Mouse (Mus musculus) intestine, postnatal 0 days (tissue): ENCODE data around the gene Hsp90aa1. TPM values are rescaled to one million over a fixed set of nuclear protein-coding genes. Genes with fewer than 3 reads are reported as not detected.

Experiments used
- ATAC-seq: fragments of 200-750 bp; cut with Nextera tagmentation; 2 replicates; pipeline ENCODE4 v1.8.0; 2017; ENCODE audit warnings: mild to moderate bottlenecking, moderate TSS enrichment, moderate library complexity
- H3K27ac ChIP-seq: fragments of 300-500 bp; sonication (generic); 2 replicates; pipeline ENCODE4 v1.5.1; 2014; ENCODE audit warnings: mild to moderate bottlenecking, low read depth, low read length, moderate library complexity
- H3K27me3 ChIP-seq: fragments of 300-500 bp; sonication (generic); replicated peaks from 2 replicates; pipeline ENCODE4 v1.6.1; 2014; ENCODE audit warnings: low read length, mixed read lengths; ENCODE audit not compliant: control insufficient read depth, insufficient read depth
- H3K36me3 ChIP-seq: fragments of 300-500 bp; sonication (generic); 2 replicates; pipeline ENCODE4 v1.6.1; 2014; ENCODE audit warnings: mild to moderate bottlenecking, moderate library complexity; ENCODE audit not compliant: control insufficient read depth, insufficient read depth
- H3K4me1 ChIP-seq: fragments of 300-500 bp; sonication (generic); replicated peaks from 2 replicates; pipeline ENCODE4 v1.6.1; 2014; ENCODE audit warnings: antibody characterized with exemption, low read length, mixed read lengths; ENCODE audit not compliant: control insufficient read depth, insufficient read depth
- H3K4me2 ChIP-seq: fragments of 300-500 bp; sonication (generic); replicated peaks from 2 replicates; pipeline ENCODE4 v1.6.1; 2014; ENCODE audit warnings: low read depth, mild to moderate bottlenecking, moderate library complexity
- H3K4me3 ChIP-seq: fragments of 300-500 bp; sonication (generic); 2 replicates; pipeline ENCODE4 v1.5.1; 2014; ENCODE audit warnings: low read depth, low read length
- H3K9ac ChIP-seq: fragments of 300-500 bp; sonication (generic); 2 replicates; pipeline ENCODE4 v1.6.1; 2014; ENCODE audit warnings: mild to moderate bottlenecking, low read depth, low read length
- H3K9me3 ChIP-seq: fragments of 300-500 bp; sonication (generic); 2 replicates; pipeline ENCODE4 v1.6.1; 2016; ENCODE audit warnings: mixed run types; ENCODE audit not compliant: control insufficient read depth
- CTCF ChIP-seq: sonication (generic); IDR thresholded peaks from 2 replicates; pipeline ENCODE4 v1.5.1; 2016; ENCODE audit warnings: low read depth, mild to moderate bottlenecking, control low read depth, antibody characterized with exemption, moderate library complexity
- WGBS: fragments of 180-500 bp; shearing (Covaris S2); extraction: QIAGEN DNeasy Blood & Tissue Kit; methylation state at CpG from one replicate; pipeline ENCODE4 v1.1.7; 2014; 5-methylcytosine and 5-hydroxymethylcytosine counted together
- polyA plus RNA-seq: library from polyadenylated mRNA; unstranded; fragments of >200 nt; fragmentation: Nextera tagmentation; extraction: Ambion mirVana; gene quantifications from 2 replicates; pipeline ENCODE4 v1.2.1, GENCODE M21; 2015

Gene Hsp90aa1
- polyA plus RNA-seq, 1 experiment from 2014 or later: 269 TPM

DNA sequence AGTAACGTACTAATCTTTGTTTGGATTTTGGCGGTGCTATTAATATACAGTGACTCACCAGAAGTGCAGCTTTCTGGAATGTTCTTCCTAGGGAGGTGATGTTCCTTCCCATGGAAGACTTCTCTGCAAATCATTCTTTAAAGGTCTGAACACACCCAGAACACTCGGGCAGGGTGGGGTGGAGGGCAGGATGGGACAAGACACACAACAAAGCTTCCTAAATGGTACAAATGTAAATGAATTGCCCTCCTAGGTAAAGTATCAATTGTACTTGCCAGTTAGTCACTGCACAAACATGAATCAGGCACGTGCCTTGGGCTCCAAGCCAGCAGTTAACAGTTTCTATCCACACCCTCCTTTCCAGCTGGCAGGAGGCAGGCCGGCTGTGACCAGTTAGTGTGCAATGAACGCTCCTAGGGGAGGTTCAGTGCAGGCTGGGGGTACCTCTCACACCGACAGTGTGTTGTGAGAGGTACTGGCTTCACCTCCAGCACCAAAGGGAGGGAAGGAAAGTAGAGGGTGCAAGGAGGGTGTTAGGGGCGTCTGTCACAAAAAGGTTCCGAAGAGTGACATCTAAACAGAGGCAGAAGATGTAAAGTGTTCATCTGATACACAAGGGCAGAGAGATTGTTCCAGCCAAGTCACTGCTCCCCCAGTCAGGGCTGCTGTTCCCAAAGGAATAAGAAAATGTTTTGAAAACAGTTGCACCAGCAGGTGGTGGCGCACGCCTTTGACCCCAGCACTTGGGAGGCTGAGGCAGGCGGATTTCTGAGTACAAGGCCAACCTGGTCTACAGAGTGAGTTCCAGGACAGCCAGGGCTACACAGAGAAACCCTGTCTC lies 14.4 kb downstream of the Hsp90aa1 start:
- Histone ChIP-seq H3K9ac (no peak overlapping the region), H3K36me3 (peaks cover 27% of the 10 kb centered on the region), H3K4me3 (no peak overlapping the region), H3K4me1 (no peaks in the 10 kb centered on the region), H3K27ac (peak overlapping the region; percentile 17; the same call in 1 of the 2 replicates), H3K9me3 (no peaks in the 10 kb centered on the region), H3K4me2 (peak overlapping the region; percentile 3; the same call in 1 of the 2 replicates), H3K27me3 (no peaks in the 10 kb centered on the region)
- TF ChIP-seq CTCF: no peak
- 38% methylated on average over 12 of the region's 12 CpGs for WGBS
- peak; percentile 78 for ATAC-seq

DNA sequence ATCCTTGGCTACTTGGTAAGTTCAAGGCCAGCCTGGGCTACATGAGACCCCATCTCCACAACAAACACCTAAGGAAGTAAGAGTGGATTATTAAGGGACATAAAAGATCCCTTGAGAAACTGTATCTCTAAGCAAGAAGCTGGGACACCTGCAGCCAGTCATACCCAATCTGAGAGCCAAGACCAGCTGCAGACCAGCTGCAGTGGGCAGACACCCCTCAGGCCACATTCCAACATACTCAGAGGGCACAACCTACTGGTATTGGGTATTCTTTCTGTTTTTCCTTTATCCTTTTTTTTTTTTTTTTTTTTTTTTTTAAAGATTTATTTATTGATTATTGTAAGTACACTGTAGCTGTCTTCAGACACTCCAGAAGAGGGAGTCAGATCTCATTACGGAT lies 18.9 kb downstream of the Hsp90aa1 start:
- Histone ChIP-seq H3K4me1 (no peaks in the 10 kb centered on the region), H3K27me3 (no peaks in the 10 kb centered on the region), H3K9ac (no peak overlapping the region), H3K4me3 (no peak overlapping the region), H3K36me3 (no peaks in the 10 kb centered on the region), H3K27ac (no peak overlapping the region), H3K4me2 (no peak overlapping the region), H3K9me3 (no peaks in the 10 kb centered on the region)
- WGBS: no CpG with 5 or more reads among the region's 1 CpGs
- no peak for TF ChIP-seq CTCF
- ATAC-seq: no peak

DNA sequence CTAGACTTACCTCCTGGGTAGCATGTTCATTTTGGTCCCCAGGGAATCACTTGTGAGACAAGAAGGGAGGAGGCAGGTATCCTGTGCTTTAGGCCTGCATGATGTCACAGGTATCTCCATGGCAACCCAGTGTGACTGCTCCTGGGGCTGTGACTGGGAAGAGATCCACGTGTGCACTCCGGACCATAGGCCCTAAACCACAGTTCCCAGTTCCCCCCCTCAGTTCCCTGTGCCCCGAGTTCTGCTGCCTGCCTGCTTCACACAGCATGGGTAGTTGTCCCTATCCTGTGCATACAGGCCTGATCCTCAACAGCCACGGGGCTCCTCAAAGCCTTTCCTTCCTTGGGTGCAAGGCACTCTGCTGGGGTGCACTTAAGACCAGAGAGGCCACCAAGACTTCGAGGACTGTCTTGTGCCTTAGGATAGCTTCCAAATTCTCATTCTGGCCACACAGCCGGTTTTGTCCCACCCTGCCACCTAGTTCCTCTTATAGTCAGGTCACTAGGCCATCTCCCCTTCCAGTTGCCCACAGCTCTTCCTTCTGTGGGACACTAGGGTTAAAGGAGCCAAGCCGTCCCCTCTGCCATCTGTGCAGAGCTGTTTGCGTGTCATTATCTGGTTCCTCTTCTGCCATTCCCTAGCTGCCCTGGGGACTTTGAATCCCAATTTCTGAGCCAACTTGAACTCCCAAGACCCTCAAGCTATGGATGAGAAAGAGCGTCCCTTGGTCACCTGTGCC lies 19.8 kb downstream of the Hsp90aa1 start, which contains the start of gene 1700001K19Rik:
1700001K19Rik (minus strand) TSS at position 59 of the 739 bp plus-strand sequence.
- H3K4me2 ChIP-seq: no peak within 1 kb of the TSS
- H3K4me3 ChIP-seq: no peak within 1 kb of the TSS
- no peak for ATAC-seq
- WGBS: 73% methylated on average over 9 of the region's 9 CpGs
- H3K9ac ChIP-seq: no peak within 1 kb of the TSS
- no peaks in the 10 kb centered on the region for H3K9me3 ChIP-seq
- no peak for TF ChIP-seq CTCF
- H3K27me3 ChIP-seq: no peaks in the 10 kb centered on the region
- H3K27ac ChIP-seq: no peak within 1 kb of the TSS
- H3K36me3 ChIP-seq: no peaks in the 10 kb centered on the region
- H3K4me1 ChIP-seq: no peaks in the 10 kb centered on the region

DNA sequence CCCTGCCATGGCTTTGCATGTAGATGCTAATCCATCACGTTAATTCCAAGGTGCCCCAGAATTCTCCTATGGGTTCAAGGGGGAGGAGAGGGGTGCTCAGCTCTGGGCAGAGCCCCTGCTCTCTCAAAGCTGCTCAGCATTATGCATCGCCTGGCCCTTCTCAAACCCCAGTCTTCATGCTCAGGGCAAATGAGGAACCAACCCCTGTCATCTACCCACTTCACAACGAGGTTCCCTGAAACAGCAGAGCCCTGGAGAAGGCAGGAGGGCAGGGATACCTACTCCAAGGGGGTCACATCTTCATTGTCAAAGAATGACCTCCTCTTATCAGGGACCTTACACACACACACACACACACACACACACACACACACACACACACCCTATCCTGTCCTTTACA lies 20.6 kb downstream of the Hsp90aa1 start:
- no peak overlapping the region for H3K4me3 ChIP-seq
- no peak overlapping the region for H3K9ac ChIP-seq
- H3K4me1 ChIP-seq: no peaks in the 10 kb centered on the region
- ATAC-seq: no peak
- H3K9me3 ChIP-seq: no peaks in the 10 kb centered on the region
- no peak overlapping the region for H3K4me2 ChIP-seq
- no peaks in the 10 kb centered on the region for H3K36me3 ChIP-seq
- no peaks in the 10 kb centered on the region for H3K27me3 ChIP-seq
- H3K27ac ChIP-seq: no peak overlapping the region
- no peak for TF ChIP-seq CTCF
- 64% methylated on average over 3 of the region's 3 CpGs for WGBS

DNA sequence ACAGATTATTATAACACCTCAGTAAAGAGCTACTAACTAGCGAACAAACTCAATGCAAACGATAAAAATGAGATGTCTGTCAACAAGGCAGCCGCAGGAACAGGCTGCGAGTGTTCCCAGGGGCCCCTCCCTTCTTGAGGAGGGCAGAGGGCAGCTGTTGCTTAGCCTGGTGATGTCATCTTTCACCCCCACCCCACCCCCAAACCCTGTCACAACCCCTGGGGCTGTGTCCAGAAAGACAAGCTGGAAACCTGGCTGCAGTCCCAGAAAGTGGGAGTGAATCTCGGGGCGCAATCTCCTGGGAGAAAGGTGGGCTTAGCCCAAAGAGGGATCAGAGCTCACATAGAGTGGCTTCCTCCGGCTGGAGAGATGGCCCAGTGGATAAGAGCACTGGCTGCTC lies 21.3 kb downstream of the Hsp90aa1 start:
- Histone ChIP-seq H3K36me3 (no peaks in the 10 kb centered on the region), H3K9me3 (no peaks in the 10 kb centered on the region), H3K27ac (no peak overlapping the region), H3K4me3 (no peak overlapping the region), H3K4me2 (no peak overlapping the region), H3K9ac (no peak overlapping the region), H3K27me3 (no peaks in the 10 kb centered on the region), H3K4me1 (no peaks in the 10 kb centered on the region)
- peak; percentile 52; the same call in 1 of the 2 replicates for ATAC-seq
- no peak for TF ChIP-seq CTCF
- WGBS: 19% methylated on average over 7 of the region's 7 CpGs

DNA sequence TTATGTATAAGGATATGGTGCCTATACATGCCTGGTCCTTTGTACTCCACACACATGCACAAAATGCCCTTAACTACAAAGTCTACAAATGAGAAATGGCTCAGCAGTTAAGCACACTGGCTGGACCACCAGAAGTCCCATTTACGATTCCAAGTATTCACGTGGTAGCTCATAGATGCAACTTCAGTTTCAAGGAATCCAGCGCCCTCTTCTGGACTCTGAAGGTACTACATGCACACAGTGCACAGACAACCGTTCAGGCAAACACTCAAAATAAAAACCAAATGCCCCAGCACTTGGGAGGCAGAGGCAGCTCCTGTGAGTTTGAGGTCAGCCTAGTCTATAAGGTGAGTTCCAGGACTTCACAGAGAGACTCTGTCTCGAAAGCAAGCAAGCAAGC lies 28.3 kb downstream of the Hsp90aa1 start:
- ATAC-seq: no peak
- peak; percentile 71 for TF ChIP-seq CTCF
- H3K9me3 ChIP-seq: no peaks in the 10 kb centered on the region
- H3K27ac ChIP-seq: no peak overlapping the region
- WGBS: 56% methylated on average over 5 of the region's 5 CpGs
- H3K4me2 ChIP-seq: no peak overlapping the region
- H3K27me3 ChIP-seq: no peaks in the 10 kb centered on the region
- H3K9ac ChIP-seq: no peak overlapping the region
- no peaks in the 10 kb centered on the region for H3K4me1 ChIP-seq
- no peak overlapping the region for H3K4me3 ChIP-seq
- H3K36me3 ChIP-seq: no peaks in the 10 kb centered on the region
